Mouse (Mus musculus) myocyte (in vitro differentiated cells): ENCODE measurements around the gene Ric8a. TPM values are rescaled to one million over a fixed set of nuclear protein-coding genes. Genes with fewer than 3 reads are reported as not detected.
"Not testable (repeated sequence)": the region's sequence is repeated elsewhere in the genome, so short reads cannot be mapped to it uniquely, and the experiment has no call there.

ENCODE experiments used
- H3K27me3 ChIP-seq: one replicate; pipeline ENCODE4 v1.6.1; 2011; ENCODE audit not compliant: control insufficient read depth, insufficient read depth, insufficient read length
- H3K36me3 ChIP-seq: one replicate; pipeline ENCODE4 v1.6.1; 2011; ENCODE audit not compliant: control insufficient read depth, insufficient read depth
- H3K4me2 ChIP-seq: one replicate; pipeline ENCODE4 v1.6.1; 2011; ENCODE audit warnings: low read depth, control low read depth
- H3K4me3 ChIP-seq: one replicate; pipeline ENCODE4 v1.5.1; 2011; ENCODE audit warnings: mild to moderate bottlenecking, control low read depth, moderate library complexity
- H3K79me2 ChIP-seq: one replicate; pipeline ENCODE4 v1.6.1; 2011; ENCODE audit not compliant: control insufficient read depth, insufficient read depth
- H3ac ChIP-seq: one replicate; pipeline ENCODE4 v1.6.1; 2011; ENCODE audit not compliant: control insufficient read depth, insufficient read length
- CEBPB ChIP-seq: IDR thresholded peaks from 2 replicates; pipeline ENCODE4 v1.6.1; 2011; ENCODE audit warnings: mild to moderate bottlenecking, moderate library complexity; ENCODE audit not compliant: poor library complexity, insufficient read depth, severe bottlenecking
- E2F4 ChIP-seq: IDR thresholded peaks from one replicate; pipeline ENCODE4 v1.6.1; 2011; ENCODE audit warnings: mild to moderate bottlenecking, control low read depth, moderate library complexity; ENCODE audit not compliant: insufficient read depth
- MAX ChIP-seq: IDR thresholded peaks from one replicate; pipeline ENCODE4 v1.6.1; 2011; ENCODE audit warnings: low read depth, mild to moderate bottlenecking, control low read depth
- MYOD1 ChIP-seq, 3 experiments: IDR thresholded peaks; one replicate each; pipeline ENCODE4 v1.6.1; 2011; ENCODE audit warnings: control low read depth in 2 of 3, low read depth in 2 of 3, mild to moderate bottlenecking in 2 of 3, moderate library complexity in 1 of 3; ENCODE audit not compliant: insufficient read length in 2 of 3, control insufficient read depth in 1 of 3
- MYOG ChIP-seq, 3 experiments: IDR thresholded peaks; one replicate each; pipeline ENCODE4 v1.6.1; 2011; ENCODE audit warnings: control low read depth in 2 of 3, low read depth in 2 of 3, mild to moderate bottlenecking in 2 of 3; ENCODE audit not compliant: insufficient read length in 2 of 3, control insufficient read depth in 1 of 3, insufficient read depth in 1 of 3
- POLR2A ChIP-seq: IDR thresholded peaks from one replicate; pipeline ENCODE4 v1.6.1; 2011; ENCODE audit warnings: low read depth, mild to moderate bottlenecking, control low read depth, moderate library complexity; ENCODE audit not compliant: insufficient read length
- POLR2AphosphoS2 ChIP-seq: IDR thresholded peaks from one replicate; pipeline ENCODE4 v1.6.1; 2011; ENCODE audit warnings: low read depth, control low read depth; ENCODE audit not compliant: insufficient read length
- REST ChIP-seq: IDR thresholded peaks from one replicate; pipeline ENCODE4 v1.6.1; 2011; ENCODE audit warnings: mild to moderate bottlenecking, control low read depth, moderate library complexity; ENCODE audit not compliant: insufficient read depth, insufficient read length
- SRF ChIP-seq: IDR thresholded peaks from one replicate; pipeline ENCODE4 v1.6.1; 2011; ENCODE audit warnings: low read depth; ENCODE audit not compliant: control insufficient read depth, insufficient read length
- TCF12 ChIP-seq: IDR thresholded peaks from one replicate; pipeline ENCODE4 v1.6.1; 2011; ENCODE audit warnings: mild to moderate bottlenecking, control low read depth; ENCODE audit not compliant: poor library complexity, insufficient read depth, severe bottlenecking
- TCF3 ChIP-seq: IDR thresholded peaks from one replicate; pipeline ENCODE4 v1.6.1; 2011; ENCODE audit warnings: low read depth, control low read depth; ENCODE audit not compliant: insufficient read length
- USF1 ChIP-seq: IDR thresholded peaks from one replicate; pipeline ENCODE4 v1.6.1; 2011; ENCODE audit warnings: low read depth, mild to moderate bottlenecking, control low read depth, moderate library complexity
- polyA plus RNA-seq: library from polyadenylated mRNA; unstranded; fragments of >200 nt; fragmentation: generic; extraction: Trizol; gene quantifications from one replicate; pipeline ENCODE4 v1.2.1, GENCODE M21; 2012; ENCODE audit warnings: missing spikeins

Ric8a gene
- polyA plus RNA-seq, 1 experiment, result 123 TPM

- Histone ChIP-seq H3ac (peak overlapping the region; percentile 40), H3K27me3 (no peaks in the 10 kb centered on the region), H3K79me2 (peaks cover 35% of the 10 kb centered on the region), H3K4me3 (peak overlapping the region; percentile 98), H3K4me2 (peak overlapping the region; percentile 99), H3K36me3 (peaks cover 4% of the 10 kb centered on the region)
- TF ChIP-seq CEBPB, result no peak
- TF ChIP-seq POLR2A, result no peak
- no peak for TF ChIP-seq MYOD1 (IDR thresholded peaks at IDR 0.05; ENCODE audit: control insufficient read depth in 1 of 3, insufficient read length in 2 of 3, low read depth in 2 of 3)
- TF ChIP-seq E2F4, result no peak
- no peak for TF ChIP-seq USF1
- TF ChIP-seq MAX, result no peak
- TF ChIP-seq TCF12, result no peak
- TF ChIP-seq SRF, result no peak
- TF ChIP-seq MYOG (IDR thresholded peaks at IDR 0.05; ENCODE audit: control insufficient read depth in 1 of 3, insufficient read depth in 1 of 3, insufficient read length in 2 of 3, low read depth in 2 of 3), result no peak
- no peak for TF ChIP-seq TCF3
Measured at GRCm38 (mm10) chr7:140880865-140881515, 24.2 kb downstream of the Ric8a start.

GRCm38 (mm10) chr7:140881696-140882468 is 25.1 kb downstream of the Ric8a start, which contains the start of the genes Psmd13 and Sirt3:
Psmd13 (plus strand) TSS chr7:140881968.
Sirt3 (minus strand) TSS chr7:140882309.
- H3ac ChIP-seq, result peak within 1 kb of the TSS; percentile 40
- peaks cover 38% of the 10 kb centered on the region for H3K79me2 ChIP-seq
- H3K36me3 ChIP-seq, result peaks cover 10% of the 10 kb centered on the region
- peak within 1 kb of the TSS; percentile 98 for H3K4me3 ChIP-seq
- no peak for TF ChIP-seq TCF12
- peak; percentile 92 for TF ChIP-seq POLR2AphosphoS2
- peak; percentile 20 for TF ChIP-seq USF1
- TF ChIP-seq POLR2A, result peak; percentile 95
- peak within 1 kb of the TSS; percentile 99 for H3K4me2 ChIP-seq
- no peaks in the 10 kb centered on the region for H3K27me3 ChIP-seq

- Histone ChIP-seq H3K36me3 (peaks cover 16% of the 10 kb centered on the region), H3K4me2 (peak overlapping the region; percentile 69), H3K79me2 (peaks cover 38% of the 10 kb centered on the region), H3K4me3 (peak overlapping the region; percentile 98), H3K27me3 (no peaks in the 10 kb centered on the region), H3ac (peak overlapping the region; percentile 40)
- TF ChIP-seq REST (no peak), E2F4 (no peak), MYOG (IDR thresholded peaks at IDR 0.05; ENCODE audit: control insufficient read depth in 1 of 3, insufficient read depth in 1 of 3, insufficient read length in 2 of 3, low read depth in 2 of 3) (no peak), TCF3 (no peak), MYOD1 (IDR thresholded peaks at IDR 0.05; ENCODE audit: control insufficient read depth in 1 of 3, insufficient read length in 2 of 3, low read depth in 2 of 3) (no peak), POLR2A (no peak)
Measured at GRCm38 (mm10) chr7:140882469-140882803, 25.7 kb downstream of the Ric8a start.

- H3K36me3 ChIP-seq, result peaks cover 40% of the 10 kb centered on the region
- not testable (repeated sequence) for H3ac ChIP-seq, H3K4me2 ChIP-seq, H3K4me3 ChIP-seq, H3K79me2 ChIP-seq, H3K27me3 ChIP-seq
Measured at GRCm38 (mm10) chr7:140890636-140891035, 33.9 kb downstream of the Ric8a start.

GRCm38 (mm10) chr7:140894031-140894430 is 37.3 kb downstream of the Ric8a start:
- no peak overlapping the region for H3ac ChIP-seq
- no peak for TF ChIP-seq MYOD1 (IDR thresholded peaks at IDR 0.05; ENCODE audit: control insufficient read depth in 1 of 3, insufficient read length in 2 of 3, low read depth in 2 of 3)
- no peak for TF ChIP-seq E2F4
- H3K36me3 ChIP-seq, result peaks cover 31% of the 10 kb centered on the region
- H3K79me2 ChIP-seq, result no peaks in the 10 kb centered on the region
- no peaks in the 10 kb centered on the region for H3K27me3 ChIP-seq
- no peak overlapping the region for H3K4me2 ChIP-seq
- H3K4me3 ChIP-seq, result no peak overlapping the region
